Mouse (Mus musculus) ovary, postnatal 36 days (tissue): ENCODE data around the gene Elk1.

Experiments
- DNase-seq: peaks from one replicate; pipeline ENCODE4 v3.0.0; 2022; ENCODE audit warnings: low spot score, mixed read lengths

Elk1 gene

DNA sequence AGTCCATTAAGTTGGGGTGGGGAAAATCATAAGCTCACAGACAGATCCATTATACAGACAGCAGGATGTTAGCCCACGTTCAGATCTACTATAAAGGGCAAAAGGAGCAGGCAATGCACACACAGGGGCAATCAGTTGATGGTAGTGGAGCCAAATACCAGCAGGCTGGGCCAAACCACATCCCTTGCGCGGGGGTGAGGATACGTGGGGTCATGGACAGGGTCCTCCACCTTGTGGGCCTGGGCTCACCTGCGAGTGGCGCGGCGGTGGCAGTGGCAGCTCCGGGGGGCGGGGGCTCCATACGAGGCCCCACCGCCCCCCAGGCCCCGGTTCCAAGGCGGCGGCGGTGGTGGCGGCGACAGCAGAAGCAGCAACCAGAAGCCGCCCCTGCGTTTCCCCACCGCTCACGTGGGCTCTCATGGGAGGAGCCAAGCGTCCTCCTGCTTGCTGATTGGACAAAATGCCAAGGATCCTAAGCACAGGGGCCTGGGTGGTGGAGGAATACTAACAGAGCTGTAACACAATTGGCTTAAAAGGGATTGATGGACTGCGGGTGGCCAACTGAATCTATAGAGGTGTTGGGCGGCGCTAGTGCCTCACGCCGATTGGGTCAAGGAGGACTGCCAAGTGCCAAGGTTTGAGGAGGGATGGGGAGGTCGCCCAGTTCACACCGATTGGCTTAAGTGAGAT, at the start of gene Elk1:
TSS of gene Elk1 (minus strand) at position 418 of the 690 bp plus-strand sequence.
- DNase-seq: peak; percentile 75

DNA sequence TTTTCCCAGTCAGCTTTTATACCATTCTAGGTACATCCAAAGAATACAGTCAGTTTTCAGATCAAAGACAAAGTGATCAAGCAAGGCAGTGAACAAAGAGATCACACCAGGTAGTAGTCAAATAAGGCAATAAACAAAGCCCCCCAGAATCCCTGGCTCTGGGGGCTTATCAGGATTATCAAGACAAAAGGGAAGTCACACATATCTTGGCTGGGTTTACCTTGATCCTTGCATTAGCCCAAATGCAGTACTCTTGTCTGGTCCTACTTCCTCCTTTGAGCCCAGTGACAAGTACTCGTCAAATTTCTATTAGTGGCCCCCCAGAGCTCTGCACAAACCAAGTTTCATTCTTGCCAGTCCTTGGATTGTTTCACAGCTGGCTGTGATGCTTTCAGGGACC, 30.5 kb upstream of the Elk1 start:
- no peak for DNase-seq

DNA sequence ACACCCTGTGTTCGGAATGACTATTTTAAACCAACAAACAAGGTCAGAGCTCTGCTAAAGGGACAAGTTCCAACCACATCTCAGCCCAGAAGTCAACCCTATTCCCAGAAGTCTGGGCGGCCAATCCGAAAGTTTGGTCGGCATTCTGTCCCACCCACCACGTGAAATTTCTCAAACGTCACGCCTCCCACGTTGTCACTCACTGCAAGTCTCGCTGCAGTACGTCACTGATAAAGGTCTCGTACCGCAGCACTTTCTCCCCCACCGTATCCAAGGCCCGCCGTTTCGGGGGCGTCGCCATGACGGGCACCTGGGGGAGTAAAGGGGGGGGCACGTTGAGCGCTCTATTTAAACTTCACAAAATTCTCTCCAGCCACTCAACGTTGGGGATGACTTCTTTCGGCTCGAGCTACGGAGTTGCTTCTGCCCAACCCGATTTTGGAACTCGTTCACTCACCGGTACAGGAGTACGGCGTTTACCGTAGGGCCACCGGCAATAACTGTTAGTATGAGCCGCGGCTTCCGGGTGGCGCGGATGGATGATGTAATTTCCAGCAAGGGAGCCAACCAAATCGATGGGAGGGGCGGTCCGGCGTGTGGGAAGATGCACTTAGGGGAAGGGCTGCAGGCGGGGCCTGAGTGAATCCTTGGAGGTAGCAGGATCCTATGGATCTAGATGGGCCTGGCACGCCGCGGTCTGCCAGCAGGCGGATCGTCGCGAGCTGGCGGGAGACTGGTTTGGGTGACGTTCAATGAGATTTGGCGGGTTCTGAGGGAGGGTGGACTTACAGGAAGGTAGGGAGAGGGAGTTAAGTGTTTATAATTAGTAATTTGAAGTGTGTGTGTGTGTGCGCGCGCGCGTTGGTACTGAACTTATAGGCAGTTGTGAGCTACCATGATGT, 11.3 kb upstream of the Elk1 start, which contains the start of gene Uxt:
TSS of gene Uxt (minus strand) at position 541 of the 902 bp plus-strand sequence.
- DNase-seq: peak; percentile 85

DNA sequence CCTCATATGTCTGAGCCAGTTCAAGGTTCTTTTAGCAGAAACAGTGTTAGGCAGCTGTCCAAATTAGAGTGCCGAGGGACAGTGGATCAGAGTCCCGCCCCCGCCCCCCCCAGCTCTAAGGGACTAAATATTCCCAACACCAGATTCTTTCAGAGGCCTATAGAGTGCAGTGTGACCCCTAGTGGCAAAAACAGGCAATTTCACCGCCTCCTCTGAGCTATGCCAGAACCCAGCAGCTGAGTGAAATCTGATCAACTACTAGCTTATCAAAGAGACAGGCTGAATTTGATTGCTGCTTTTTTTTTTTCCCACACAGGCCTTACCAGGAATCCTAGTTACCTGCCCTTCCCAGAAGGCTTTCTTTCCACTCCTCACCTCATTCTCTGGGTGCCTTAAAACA, 4.4 kb downstream of the Elk1 start:
- peak; percentile 38 for DNase-seq

DNA sequence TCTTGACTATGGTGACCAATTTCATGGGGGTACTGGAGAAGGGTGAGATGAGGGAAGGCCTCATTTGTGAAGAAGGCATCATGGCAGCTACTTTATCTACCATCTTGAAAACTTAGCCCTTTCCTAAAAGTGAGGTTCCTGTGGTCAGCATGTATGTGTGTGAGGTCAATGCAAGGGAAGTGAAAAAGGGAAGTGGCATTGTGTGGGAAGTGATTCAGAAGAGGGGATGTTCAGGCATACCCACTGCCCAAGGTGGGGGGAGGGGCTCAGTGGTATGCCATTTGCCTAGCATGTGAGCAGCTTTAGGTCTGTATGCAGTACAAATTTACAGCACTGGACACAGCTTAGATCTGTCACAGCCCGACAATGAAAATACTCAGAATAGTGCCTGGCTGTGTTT, 18.4 kb downstream of the Elk1 start:
- no peak for DNase-seq

DNA sequence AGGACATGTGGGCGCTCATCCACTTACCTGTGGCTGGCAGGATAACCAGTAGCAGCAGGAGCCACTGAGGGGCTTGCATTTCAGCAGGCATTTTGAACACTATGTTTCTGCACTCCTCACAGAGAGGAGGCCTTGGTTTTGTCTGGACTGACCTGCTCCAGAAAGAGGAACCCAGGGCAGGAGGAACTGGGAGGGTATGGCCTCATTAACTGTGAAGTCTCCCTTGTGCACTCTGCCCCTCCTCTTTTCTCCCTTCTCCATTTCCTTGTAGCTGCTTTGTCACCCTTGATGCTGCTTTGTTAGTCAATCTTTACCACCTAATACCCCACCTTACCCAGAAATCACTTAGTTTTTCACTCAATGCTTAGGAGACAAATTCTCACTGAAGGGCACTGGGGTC, 19.0 kb downstream of the Elk1 start, which contains the start of gene Cfp:
TSS of gene Cfp (minus strand) at position 192 of the 400 bp plus-strand sequence.
- no peak for DNase-seq

DNA sequence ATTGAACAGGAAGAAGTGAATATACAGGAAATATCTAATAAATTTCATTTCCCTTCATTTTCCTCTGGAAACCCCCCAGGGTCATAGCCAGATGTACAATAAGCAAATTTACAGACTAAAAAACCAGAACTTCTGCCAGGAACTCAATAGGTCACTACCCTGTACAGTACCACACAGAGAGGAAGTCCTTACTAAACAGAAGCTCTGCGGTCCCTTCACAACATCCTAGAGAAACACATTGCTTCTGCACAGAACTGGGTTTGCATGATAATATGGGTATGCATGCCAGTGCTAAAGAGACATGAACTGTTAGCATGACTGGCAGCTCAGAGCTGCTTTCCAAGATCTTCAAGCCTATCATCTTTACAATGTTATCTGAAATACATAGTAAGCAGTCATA, 20.5 kb downstream of the Elk1 start:
- no peak for DNase-seq

DNA sequence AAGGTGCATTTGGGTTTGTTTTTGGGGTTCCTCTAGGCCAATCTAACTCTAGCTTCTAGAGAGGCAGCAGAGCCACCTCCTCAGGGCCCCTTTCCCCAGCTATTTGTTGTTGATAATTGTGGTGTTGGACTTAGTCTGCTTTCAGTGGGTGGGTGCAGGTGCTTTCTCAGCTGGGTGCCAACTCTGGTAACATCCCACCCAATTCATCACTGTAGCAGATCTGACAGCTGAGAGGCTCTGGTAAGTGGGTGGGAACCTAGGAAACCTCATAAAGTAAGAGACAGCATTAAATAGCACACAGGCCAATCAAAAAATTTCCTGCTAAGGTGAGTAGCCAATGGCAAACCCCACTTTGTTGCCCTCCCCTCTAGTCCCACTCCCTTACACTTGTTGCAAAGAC, 25.4 kb downstream of the Elk1 start:
- no peak for DNase-seq

DNA sequence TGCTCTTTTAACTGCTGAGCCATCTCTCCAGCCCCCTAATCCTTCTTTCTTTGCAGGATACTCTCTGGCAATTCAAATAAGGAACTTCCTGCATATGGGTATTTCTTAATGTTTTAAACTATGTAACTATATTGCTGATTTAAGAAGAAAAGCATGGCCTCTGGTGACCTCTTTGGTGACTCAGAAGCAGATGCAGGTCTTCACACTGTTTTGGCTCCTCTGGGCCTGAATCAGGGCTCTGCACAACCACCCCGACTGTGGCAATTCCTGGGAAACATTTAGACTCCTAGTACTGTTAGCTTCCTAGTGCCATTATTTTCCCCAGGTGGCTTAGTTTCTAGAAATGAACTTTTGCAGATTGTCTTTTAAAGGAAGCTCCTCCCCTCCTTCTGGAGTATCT, 26.9 kb downstream of the Elk1 start:
- DNase-seq: no peak

DNA sequence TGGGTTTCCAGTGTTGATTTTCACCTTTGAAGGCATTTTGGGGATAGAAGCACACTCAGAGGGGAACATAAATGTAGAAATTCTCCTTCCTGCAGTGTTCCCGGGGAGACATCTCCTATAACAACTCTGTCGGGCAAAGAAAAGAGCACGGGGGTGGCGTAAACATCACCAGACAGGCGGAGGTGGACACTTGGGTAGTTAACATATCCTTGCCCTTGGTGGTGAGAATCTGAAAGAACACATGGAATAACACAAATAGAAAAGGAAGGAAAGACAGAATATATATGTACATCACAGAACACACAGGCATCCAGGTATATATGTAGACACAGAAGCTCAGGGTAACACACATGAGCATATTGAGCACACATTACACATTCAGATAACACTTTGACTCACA, 29.0 kb downstream of the Elk1 start:
- no peak for DNase-seq

DNA sequence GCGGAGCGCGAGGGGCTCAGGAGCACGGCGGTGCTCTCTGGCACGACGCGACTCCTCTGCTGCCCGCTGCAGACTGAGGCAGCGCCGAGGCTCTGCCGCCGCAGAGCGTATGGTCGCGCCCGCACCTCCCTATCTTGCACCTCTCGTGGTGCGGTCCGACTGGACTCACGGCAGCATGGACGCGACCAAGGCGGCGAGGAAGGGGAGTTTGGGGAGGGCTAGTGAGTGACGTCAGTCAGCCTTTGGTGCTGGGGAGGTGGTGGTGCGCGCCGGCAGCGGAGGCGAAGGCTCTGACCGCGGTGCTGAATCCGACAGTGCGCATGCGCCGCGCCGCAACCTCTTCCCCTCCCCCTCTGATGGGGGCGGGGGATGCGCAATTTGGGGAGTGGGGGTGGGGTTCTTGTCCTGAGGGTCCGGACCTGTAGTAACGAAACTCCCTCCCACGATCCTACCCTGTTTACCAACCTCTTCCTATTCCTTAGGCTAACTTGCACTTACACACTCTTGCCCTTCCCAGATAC, 29.5 kb downstream of the Elk1 start, which contains the start of gene Syn1:
TSS of gene Syn1 (minus strand) at position 161 of the 521 bp plus-strand sequence.
- peak; percentile 81 for DNase-seq

DNA sequence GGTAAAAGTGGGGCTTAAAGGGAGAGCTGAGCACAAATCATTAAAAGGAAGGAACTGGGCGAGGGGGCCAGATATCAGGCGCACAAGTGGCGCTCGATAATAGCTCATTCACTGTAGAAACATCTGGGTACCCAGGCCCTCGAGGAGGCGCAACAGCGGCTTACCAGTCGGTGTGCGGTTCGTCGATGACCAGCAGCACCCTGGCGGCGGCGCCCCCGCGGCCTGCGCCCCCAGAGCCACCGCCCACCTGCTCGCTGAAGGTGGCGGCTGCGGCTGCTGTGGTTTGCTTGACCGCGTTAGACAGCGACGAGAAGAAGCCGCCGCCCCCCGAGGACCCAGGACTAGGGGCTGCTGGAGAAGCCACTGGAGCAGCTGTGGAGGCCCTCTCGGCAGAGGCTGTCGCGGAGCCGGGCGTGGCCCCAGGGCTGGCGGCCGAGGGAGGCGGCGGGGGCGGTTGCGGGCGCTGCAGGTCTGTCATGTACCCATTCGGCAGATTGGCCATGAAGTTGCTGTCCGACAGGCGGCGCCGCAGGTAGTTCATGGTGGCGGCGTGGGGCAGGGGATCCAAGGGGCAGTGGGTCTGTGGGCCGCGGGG, 30.1 kb downstream of the Elk1 start:
- no peak for DNase-seq

DNA sequence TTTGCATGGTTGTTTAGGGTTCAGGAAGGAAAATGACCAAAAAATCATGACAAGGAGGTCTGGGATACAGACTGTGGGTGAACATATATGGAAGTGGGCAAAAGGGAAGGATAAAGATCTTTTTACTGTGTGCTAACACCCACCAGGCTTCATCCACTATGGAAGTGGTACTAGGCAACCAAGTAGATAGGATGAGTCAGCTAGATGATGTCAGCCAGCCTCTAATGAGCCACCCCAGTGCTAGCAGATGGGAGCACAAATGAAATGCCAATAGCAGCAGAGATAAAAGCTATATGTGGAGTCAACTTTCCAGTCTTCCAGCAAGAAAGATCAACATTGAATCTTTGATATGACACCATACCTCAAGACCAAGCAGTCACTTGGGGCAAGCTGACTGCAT, 35.3 kb downstream of the Elk1 start:
- DNase-seq: no peak

DNA sequence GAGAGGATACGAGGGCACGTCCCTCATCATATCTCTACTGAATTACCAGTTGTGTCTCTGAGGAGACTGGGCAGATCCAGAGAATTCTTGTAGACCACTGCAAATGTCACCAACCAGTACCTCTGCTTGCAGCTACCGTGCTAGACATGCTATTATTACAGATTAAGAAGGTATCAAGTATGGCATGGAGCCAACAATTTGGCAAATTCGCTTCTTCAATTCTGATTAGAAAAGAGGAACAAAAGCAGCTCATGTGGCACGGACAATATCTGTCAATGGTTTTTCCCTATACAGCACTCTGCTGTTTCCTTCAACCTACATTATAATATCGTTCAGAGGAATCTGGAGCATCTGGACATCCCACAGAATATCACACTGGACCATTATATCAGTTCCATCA, 36.7 kb downstream of the Elk1 start:
- no peak for DNase-seq

DNA sequence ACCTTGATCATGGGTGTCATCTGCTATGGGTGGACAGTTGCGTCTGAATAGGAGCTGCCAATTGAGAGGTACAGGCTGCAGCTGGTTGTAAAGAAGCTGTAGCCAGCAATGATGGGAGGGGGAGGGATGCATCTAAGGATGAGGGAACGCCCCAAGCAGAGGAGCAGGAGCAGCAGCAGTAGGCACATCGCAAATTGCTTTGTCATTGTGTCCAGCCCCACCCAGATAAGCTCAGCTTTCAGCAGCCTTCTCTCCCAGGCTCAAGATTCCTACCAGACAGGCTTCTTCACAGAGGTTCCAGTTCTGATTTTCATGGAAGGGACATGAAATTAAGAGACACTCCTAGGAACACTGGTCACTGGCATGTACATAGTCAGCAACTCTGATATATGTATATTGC, 40.3 kb downstream of the Elk1 start:
- DNase-seq: no peak
